Mouse (Mus musculus) cerebellum, adult 11 months (tissue): ENCODE data around the gene Arhgap15.

ENCODE experiments used
- DNase-seq: peaks from one replicate; pipeline ENCODE4 v3.0.0; 2022

Arhgap15 gene

GRCm38 (mm10) chr2:43783759-43784735, 35.4 kb downstream of the Arhgap15 start:
- DNase-seq, result no peak

GRCm38 (mm10) chr2:43786101-43786500, 37.5 kb downstream of the Arhgap15 start:
- no peak for DNase-seq

- peak; percentile 8 for DNase-seq
Observed at GRCm38 (mm10) chr2:43787141-43787540, 38.5 kb downstream of the Arhgap15 start.

GRCm38 (mm10) chr2:43788484-43788883, 39.9 kb downstream of the Arhgap15 start:
- no peak for DNase-seq

GRCm38 (mm10) chr2:43790049-43790693, 41.5 kb downstream of the Arhgap15 start:
- no peak for DNase-seq

GRCm38 (mm10) chr2:43791575-43791974, 43.0 kb downstream of the Arhgap15 start:
- DNase-seq, result no peak

DNA sequence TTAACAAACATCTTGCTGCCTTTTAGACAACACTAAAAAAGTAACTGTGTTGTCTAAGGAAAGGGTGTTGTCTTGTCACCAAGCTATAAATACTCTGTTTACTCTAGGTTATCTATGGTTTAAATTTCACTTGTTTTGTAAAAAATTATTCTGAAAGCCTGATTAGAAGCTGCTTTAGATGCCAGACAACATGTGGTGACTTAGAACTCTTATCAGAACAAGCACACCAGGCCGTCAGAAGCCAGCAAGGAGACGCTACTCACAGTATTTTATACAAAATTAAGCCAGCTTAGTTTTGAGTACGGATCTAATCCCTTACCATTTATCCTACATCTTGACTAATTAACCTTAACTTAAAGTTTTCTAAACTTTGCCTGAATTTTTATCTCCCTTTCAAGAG, 44.5 kb downstream of the Arhgap15 start:
- DNase-seq, result no peak

DNA sequence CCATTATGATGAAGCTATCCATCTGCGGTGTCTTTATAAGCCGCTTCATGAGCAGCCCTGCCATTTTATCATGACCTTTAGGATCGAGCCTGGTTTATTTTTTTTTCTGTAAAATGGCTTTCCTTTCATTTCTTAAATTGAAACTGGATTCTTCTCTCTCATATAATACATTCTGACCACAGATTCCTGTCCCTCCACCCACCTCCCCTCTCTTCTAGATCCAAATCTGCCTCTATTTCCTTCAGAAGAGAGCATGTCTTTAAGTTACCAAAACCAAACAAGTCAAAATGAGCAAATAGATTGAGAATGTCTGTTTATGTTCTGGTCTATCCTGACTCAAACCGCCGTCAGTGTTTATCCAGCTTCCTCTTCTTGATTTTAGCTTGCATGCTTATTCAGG, 46.1 kb downstream of the Arhgap15 start:
- no peak for DNase-seq

GRCm38 (mm10) chr2:43796448-43796847, 47.8 kb downstream of the Arhgap15 start:
- no peak for DNase-seq

GRCm38 (mm10) chr2:43805960-43806744, 57.5 kb downstream of the Arhgap15 start:
- no peak for DNase-seq

DNA sequence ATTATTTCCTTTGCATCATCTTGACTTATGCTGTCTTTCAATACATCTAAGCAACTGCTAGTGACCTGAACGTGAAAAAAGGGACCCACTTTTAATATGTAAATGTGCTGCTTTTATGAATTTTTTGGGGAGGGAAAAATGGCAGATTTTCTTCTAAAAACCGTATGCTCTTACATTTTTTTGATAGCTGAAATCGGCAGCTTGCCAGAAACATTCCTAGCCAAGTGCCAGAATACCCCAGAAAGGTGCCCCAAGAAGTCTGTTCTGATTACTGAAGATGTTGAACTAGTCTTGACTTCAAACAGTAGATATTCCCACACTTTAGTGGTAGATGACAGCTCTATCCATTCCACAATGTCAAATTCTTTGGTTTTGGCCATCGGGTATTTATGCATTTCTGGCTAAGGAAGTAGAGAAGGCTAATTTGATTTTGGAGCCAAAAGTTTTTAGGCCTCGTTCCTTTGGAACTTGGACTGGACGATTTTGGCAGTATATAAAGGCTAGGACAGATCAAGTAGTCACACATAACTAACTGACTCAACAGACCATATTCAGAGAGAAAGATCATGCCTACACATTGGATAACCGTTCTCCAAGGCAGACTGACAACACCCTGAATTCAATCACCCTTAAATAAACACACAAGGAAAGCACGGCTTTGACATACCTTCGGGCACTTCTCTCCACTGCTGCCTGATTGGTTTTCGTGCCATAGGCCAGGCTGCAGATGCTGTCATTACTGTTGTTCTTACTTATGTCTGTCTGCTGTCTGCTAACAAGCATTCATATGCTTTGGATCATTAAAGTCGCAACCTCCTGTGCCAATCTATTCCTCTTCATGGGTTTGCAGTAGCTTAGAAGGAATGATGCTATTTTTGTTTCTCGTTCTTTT, 67.5 kb downstream of the Arhgap15 start:
- DNase-seq, result no peak

- DNase-seq, result peak; percentile 29
Observed at GRCm38 (mm10) chr2:43816788-43817581, 68.4 kb downstream of the Arhgap15 start.

- no peak for DNase-seq
Observed at GRCm38 (mm10) chr2:43835931-43836330, 87.3 kb downstream of the Arhgap15 start.

GRCm38 (mm10) chr2:43841644-43842043, 93.0 kb downstream of the Arhgap15 start:
- DNase-seq, result no peak

DNA sequence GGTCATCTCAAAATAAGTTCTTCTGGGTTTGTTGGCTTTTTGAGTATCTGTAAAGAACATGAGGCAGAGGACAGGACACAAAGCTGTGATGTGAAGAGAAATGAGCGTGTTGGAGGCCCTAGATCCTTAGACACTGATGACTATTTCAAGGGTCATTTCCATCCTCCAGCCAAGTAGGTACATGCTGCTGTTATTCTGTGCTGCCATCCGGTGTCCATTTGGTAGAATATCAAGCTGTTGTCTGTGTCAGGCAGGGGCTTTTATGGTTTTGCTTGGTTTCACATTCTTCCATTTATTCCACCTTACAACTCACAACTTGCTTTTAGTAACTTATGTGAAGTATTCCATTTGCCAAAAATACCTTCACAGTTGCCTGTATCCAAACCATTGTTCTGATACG, 102.6 kb downstream of the Arhgap15 start:
- no peak for DNase-seq

GRCm38 (mm10) chr2:43862709-43863108, 114.1 kb downstream of the Arhgap15 start:
- no peak for DNase-seq

- DNase-seq, result peak; percentile 47
Observed at GRCm38 (mm10) chr2:43902403-43902973, 153.9 kb downstream of the Arhgap15 start.

- DNase-seq, result no peak
Observed at GRCm38 (mm10) chr2:43907496-43907895, 158.9 kb downstream of the Arhgap15 start.

DNA sequence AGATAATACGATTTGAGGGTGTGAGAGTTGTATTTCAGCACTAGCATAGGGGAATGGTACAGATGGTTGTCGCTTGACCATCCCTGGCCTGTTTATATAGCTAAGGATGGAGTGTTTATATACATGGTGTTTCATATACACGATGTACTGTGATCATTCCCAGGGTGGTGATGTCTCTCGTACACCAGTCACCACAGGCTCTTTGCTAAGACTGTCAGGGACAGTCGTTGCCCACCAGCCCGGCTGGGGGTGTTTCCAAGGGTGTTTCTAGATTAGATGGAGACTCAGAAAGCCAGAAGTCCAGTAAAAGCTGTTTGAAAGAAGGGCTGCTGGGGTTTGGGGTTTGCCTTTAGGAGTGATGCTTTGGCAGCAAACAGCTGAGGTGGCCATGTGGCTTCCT, 165.5 kb downstream of the Arhgap15 start:
- no peak for DNase-seq

- DNase-seq, result no peak
Observed at GRCm38 (mm10) chr2:43923863-43924340, 175.3 kb downstream of the Arhgap15 start.

- DNase-seq, result no peak
Observed at GRCm38 (mm10) chr2:43931687-43932086, 183.1 kb downstream of the Arhgap15 start.
